Mouse (Mus musculus) CH12F3 (cell line): Measurements from ENCODE around the gene Coro1a.

Experiments used
- in situ Hi-C: fragments of 300-500 bp; cut with MboI; formaldehyde crosslinking; loops from 2 replicates; pipeline ENCODE4 v1.14.3; 2020; ENCODE audit warnings: low sequenced_read_pairs

Gene Coro1a

DNA sequence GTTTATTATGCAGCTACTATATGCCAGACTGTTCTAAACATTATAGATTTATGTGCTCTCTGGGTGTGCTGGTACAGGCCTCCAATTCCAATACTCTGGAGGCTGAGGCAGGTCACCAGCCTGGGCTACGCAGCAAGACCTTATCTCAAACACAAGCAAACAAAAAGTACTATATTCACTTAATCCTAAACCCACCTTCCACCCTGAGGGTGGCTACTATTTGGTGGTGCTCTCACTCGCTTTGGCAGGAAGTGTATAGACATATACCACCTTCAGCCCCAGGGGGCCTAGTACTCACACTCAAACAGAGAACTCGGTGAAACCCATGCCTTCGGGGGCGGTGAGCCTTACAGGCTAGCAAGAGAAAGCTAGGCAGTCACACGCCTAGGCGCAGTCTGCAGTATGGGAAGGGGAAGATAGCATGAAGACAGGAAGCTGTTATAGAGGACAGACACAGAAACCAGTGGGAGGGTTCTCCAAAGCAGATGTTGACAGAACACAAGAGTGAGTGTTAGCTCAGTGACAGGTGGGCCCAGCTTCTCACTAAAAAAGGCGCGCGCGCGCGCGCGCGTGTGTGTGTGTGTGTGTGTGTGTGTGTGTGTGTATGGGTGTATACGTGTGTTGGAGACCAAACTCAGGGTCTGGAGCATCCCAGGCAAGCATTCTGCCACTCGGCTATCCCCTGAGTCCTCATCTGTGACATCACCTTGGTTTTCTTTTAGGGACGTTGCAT lies at the start of gene Coro1a:
Gene Coro1a, minus strand, starts transcription at position 346 of the 733 bp plus-strand sequence.
- in situ Hi-C loops = no loop called here

DNA sequence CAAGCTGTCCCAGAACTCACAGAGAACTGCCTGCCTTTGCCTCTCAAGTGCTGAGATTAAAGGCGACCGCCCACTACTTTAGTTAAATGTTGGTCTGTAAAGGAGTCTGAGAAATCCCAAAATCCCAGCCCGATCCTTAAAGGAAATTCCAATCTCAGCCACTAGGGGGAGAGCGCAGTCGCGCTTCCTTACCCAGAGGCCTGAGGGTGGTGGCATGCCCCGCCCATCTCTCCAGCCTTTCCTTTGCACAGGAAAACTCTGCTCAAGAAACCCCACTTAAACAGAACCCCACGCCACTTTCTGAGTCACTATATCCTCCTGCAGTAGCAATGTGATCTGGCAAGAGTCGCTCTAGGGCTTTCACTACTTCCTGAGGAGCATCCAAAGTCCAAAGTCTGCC lies 47.3 kb upstream of the Coro1a start:
- in situ Hi-C loops = no loop called here

DNA sequence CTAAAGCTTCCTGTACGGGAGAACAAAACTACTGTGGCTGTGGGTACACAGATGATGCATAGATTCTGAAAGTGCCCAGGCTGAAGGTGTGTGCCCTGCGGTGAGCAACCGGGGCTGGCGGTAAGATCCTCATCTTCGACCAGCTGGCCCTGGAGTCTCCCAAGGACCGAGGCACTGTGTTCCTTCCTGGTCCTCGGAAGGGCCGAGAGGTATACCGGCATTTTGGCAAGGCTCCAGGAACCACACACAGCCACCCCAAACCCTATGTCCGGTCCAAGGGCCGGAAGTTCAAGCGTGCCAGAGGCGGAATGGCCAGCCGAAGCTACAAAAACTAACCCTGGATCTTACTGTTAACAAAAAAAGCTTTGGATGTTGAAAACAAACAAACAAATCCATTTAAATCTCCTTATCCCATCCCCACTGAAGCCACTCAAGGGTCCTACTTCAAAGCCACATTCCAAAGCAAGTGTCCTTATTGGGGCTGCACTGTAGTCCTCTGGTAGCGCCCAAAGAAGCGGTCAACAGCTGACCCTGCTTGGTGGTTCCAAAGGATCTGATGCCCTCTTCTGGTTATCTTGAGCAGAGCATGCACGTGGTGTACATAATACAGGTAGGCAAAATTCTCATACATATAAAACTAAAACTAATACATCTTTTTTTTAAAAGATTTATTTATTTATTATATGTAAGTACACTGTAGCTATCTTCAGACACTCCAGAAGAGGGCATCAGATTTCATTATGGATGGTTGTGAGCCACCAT lies 42.2 kb upstream of the Coro1a start:
- in situ Hi-C loops = loop anchor here (25.0 kb wide), 1 partner anchor 913 kb away; no protein-coding TSS in a partner anchor

DNA sequence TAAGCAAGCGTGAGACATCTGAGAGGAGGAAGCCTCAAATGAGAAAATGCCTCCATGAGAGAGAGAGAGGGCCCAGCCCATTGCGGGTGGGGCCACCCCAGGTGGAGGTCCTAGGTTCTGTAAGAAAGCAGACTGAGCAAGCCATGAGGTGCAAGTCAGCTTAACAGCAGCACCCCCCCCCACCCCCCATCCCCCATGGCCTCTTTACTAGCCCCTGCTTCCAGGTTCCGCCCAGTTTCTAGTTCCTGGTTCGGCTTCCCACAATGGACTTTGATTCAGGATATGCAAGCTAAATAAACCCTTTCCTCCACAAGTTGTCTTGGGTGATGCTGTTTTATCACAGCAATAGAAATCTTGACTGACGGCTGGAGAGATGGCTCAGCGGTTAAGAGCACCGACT lies 41.2 kb upstream of the Coro1a start:
- in situ Hi-C loops = loop anchor here (25.0 kb wide), 1 partner anchor 913 kb away; no protein-coding TSS in a partner anchor

DNA sequence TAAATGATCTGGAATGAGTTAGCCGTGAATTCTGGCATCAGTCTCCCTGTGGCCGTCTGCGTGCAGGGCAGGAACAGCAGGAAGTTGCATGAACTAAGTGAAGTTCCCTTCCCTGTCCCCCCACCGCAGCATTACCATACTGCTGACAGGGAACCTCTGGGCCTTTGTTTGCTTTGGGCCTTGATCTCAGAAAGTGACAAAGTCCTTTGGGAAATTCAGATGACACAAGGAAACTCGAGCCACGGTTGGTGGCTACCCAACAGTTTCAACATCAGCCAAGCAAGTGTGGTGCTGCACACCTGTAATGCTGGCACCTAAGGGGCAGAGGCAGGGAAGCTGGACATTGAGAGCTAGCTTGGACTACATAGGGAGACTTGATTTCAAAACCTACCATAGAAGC lies 39.2 kb upstream of the Coro1a start:
- in situ Hi-C loops = loop anchor here (25.0 kb wide), 1 partner anchor 916 kb away; no protein-coding TSS in a partner anchor

DNA sequence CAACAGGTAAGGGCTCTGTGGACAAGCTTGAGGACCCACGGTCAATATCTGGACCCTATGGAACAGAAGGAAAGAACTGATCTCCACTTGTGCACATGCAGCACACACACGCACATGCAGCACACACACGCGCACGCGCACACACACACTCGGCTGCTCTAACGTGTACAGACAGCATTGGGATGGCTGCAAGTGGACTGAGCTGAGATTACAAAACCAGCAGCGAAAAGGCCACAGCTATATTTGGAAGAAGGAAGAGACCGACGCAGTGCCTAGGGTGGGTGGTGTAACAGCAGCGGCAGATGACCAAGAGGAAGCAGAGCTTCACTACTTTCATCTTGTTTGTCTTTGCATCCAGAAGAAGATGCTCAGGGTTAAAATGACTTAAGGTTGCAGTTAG lies 38.5 kb upstream of the Coro1a start:
- in situ Hi-C loops = loop anchor here (25.0 kb wide), 1 partner anchor 916 kb away; no protein-coding TSS in a partner anchor

DNA sequence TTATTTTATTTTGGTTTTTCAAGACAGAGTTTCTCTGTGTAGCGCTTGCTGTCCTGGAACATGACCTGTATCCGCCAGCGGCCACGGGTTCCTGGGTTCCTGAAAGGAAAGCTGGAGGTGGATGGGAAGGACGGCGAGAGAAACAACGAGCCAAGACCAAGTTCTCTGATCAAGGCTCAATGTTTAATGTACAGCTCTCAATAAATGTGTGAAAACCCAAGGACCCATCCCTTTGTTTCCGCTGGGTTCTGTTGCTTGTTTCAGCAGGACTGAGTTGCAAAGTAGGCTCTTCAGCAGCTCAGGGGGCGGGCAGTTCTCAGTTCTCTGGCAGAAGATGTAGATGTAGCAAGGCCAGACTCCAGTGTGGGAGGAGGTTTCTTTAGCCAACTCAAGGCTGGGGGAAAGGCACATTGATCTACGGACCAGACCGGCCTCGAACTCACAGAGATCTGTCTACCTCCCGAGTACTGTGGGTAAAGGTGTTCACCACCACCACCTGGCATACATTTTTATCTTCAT lies 34.4 kb upstream of the Coro1a start:
- in situ Hi-C loops = loop anchor here (25.0 kb wide), 1 partner anchor 920 kb away; no protein-coding TSS in a partner anchor

DNA sequence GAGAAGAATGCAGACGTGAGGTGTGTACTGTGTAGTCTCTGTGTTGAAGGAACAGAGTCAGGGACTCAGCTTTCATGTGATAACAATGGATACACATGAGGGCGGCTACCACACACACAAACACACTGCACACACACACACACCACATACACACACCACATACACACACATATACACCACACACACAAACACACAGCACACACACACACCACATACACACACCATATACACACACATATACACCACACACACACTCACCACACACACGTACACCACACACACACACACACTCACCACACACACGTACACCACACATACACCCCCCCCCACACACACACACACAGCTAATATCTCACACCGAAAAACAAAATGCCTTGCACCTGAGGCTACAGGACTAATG lies 33.9 kb upstream of the Coro1a start:
- in situ Hi-C loops = loop anchor here (25.0 kb wide), 1 partner anchor 921 kb away; no protein-coding TSS in a partner anchor

DNA sequence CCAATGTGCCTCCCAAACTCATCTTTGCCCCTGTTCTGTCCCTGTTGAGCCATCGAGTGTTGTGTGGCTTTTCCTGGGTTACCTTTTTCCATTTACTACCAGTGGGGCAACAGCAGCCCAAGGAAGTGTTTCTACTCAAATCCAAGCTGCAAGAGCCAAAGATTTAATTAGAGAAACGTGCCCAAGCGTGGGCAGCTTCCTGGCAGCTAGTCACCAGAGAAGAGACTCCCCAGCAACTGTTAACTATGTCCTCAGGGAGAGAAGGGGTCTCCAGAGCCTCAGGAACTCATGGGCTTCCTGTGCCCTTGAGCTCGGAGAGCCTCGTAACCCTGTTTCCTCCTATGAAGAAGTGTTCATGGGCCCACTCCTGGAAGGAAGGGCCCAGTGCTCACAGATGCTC lies 33.4 kb upstream of the Coro1a start:
- in situ Hi-C loops = loop anchor here (25.0 kb wide), 1 partner anchor 921 kb away; no protein-coding TSS in a partner anchor

DNA sequence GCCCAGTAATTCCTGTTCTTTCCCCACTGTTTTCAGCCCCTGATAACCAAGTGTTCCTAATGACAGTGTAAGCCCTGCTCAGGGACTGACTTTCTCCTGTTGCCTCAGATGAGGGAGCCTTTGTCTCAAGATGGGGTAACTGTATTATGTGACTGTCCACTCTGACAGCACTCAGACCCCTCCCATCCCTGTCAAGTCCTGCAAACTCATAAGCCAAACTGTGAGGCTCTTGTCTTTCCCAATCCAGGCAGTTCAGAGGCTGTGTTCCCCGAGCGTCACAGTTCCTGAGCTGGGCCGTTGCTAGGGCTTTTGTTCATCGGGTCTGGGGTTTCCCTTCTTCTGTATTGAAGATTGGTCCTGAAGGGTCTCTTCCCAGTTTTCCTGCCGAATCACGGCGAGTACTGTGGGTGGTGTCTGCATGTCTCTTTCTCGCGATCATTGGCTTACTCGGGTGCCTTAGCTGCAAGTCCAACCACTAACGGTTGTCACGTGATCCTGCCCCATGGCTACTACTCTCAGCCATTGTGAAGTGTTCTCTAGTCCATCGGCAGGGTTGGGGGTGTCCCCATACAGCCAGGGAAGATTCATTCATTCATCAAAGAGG lies 32.6 kb upstream of the Coro1a start:
- in situ Hi-C loops = loop anchor here (25.0 kb wide), 1 partner anchor 922 kb away; no protein-coding TSS in a partner anchor

DNA sequence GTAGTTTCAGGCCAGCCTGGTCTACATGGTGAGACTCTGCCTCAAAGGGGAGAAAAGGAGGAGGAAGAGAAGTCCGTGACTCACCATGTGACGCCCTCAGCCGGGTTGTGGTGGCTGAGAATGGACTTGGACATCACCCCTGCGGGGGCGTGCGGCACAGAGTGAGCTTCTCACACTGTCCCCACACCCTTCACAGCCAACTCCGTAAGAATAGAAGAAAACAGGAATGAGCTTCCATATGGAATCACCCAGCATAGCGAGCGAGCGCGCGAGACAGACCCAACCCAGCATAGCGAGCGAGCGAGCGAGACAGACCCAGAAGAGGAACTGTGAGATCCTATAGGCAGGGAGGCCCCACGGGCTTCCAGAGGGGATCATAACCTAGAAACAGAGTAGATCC lies 32.0 kb upstream of the Coro1a start:
- in situ Hi-C loops = loop anchor here (25.0 kb wide), 1 partner anchor 923 kb away; no protein-coding TSS in a partner anchor

DNA sequence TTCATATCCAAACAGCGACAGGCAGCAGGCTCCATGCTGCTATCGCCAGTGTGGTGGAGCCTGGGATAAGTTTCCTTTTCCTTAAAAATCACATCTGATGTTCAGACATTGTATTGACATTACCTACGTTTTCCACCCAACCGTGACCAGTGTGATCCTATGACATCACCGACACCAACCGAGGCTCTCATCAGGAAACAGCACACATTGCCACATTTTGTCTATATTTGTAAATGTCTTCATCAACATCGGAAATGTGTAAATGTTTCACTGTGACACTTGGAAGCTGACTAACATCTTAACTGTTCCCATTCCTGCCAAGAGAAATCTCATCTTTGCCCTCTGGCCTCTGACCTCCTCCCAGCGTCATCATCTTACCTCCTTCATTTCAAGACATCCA lies 28.5 kb upstream of the Coro1a start:
- in situ Hi-C loops = loop anchor here (25.0 kb wide), 1 partner anchor 926 kb away; no protein-coding TSS in a partner anchor

DNA sequence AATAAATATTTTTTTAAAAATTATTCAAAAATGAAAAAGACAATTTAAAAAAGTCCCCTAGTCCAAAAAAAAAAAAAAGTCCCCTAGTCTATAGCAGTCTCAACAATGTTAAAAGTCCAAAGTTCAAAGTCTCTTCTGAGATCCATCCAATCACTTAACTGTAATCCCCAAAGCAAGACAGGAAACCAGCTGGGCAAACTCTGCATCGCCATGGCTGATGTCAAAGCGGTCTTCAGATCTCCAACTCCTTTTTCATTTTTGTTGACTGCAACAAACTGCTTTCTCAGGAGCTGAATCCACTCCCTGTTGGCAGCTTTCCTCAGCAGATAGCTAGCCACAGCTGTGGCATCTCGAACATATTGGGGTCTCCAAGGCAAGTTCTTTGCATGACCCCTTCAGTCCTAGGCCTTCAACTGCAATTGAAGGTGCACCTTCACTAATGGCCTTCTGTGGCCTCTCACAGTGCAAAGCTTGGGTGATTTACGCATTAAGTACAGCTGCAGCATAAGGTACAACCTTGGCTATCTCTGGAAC lies 22.7 kb upstream of the Coro1a start:
- in situ Hi-C loops = loop anchor here (25.0 kb wide), 1 partner anchor 932 kb away; no protein-coding TSS in a partner anchor

DNA sequence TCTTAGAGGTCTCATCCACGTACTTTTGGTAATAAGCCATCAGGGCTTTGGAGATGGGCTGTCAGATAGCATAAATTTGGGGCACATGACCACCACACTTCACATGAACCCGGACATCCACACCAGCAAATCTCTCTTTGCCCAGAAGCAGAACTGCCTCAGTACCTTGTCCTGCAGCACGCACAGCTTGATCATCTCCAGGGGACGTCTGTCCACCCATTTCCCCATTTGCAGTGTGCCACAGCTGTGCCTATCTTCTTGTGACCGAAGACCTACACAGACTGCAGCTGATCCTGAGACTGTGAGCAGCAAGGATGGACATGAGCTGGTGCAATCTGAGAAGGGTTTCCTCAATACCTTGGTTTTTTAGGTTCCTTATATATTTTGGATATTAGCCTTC lies 18.1 kb upstream of the Coro1a start:
- in situ Hi-C loops = loop anchor here (25.0 kb wide), 1 partner anchor 937 kb away; no protein-coding TSS in a partner anchor

DNA sequence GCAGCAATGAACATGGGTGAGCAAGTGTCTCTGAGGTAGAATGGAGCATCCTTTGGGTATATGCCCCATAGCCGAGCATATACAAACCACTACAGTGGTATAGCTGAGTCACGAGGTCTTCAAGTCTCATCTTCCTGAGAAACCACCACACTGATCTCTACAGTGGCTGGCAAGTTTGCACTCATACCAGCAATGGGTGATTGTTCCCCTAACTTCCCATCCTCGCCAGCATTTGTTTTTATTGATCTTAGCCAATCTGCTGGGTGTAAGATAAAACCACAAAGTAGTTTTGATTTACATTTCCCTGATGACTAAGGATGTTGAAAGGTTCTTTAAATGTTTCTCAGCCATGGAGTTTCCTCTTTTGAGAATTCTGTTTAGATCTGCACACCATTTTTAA lies 17.5 kb upstream of the Coro1a start:
- in situ Hi-C loops = loop anchor here (25.0 kb wide), 1 partner anchor 937 kb away; no protein-coding TSS in a partner anchor

DNA sequence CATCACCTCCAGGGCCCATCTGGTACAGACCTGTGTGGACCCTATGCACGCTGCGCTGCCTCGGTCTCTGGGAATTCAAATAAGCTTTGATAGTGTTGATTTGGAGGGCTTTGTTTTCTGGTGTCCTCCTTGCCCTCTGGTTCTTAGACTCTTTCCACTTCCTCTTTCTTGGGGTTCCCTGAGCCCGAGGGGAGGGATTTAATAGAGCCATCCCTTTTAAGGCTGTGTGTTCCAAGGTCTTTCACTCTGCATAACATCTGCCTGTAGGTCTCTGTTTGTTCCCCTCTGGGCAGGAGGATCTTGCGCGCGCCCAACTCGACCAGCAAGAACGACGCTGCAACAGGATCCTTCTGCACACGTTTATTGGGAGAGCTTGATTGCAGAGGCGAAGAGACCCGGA lies 14.0 kb upstream of the Coro1a start:
- in situ Hi-C loops = no loop called here

DNA sequence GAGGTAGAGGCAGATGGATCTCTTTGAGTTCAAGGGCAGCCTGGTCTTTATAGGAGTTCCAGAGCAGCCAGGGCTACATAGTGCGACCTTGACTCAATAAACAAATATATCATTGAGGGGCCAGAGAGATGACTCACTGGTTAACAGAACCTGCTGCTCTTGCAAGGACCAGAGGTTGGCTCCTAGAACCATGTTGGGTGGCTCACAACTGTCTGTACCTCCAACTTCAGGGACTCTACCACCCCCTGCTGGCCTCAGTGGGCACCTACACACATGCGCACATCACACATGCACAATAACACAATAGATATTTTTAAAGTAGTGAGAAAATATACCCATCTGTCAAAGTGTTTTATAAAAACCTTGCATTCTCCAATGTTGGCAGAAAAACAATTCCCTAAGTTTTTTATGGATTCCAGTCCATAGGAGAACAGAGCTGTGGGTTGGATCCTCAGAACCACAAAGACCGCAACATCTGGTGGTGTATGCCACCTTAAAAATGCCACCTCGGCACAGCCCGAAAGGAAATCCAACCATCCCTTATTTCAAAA lies 11.3 kb upstream of the Coro1a start:
- in situ Hi-C loops = loop anchor here (5.0 kb wide), 1 partner anchor 1053 kb away; no protein-coding TSS in a partner anchor

DNA sequence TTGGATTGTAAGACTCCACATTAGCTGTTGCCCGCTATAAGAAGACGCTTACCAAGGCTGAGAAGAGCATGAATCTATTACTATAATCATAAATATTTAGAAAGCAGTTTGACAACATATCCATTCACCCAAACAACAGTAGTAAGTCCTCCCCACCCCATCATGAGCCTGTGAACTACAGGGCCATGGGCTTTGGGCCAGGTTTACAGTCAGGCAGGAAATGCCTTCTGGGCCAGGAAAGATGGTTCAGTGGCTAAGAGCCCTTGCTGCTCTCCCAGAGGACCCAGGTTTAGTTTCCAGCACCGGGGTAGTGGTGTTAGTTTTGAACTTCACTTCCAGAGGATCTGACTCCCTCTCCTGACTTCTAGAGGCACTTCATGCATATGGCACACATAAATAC lies 10.0 kb upstream of the Coro1a start:
- in situ Hi-C loops = loop anchor here (5.0 kb wide), 1 partner anchor 1055 kb away; no protein-coding TSS in a partner anchor

DNA sequence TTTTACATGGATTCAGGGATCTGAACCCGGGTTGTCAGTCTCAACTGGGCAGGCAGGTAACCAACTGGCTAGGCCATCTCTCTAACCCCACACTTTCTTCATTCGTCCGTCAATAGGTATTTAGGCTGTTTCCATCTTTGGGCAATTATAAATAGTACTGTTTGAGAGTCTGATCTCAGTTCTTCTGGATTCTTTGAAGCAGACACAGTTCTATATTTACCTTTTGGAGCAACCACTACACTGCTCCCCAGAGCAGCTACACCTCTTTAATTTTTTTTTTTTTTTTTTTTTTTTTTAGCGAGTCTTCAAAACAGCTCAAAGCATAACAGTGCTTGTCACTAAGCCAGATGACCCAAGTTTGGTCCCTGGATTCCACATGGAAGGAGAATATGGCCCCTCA lies 8.1 kb upstream of the Coro1a start:
- in situ Hi-C loops = loop anchor here (5.0 kb wide), 1 partner anchor 1057 kb away; no protein-coding TSS in a partner anchor

DNA sequence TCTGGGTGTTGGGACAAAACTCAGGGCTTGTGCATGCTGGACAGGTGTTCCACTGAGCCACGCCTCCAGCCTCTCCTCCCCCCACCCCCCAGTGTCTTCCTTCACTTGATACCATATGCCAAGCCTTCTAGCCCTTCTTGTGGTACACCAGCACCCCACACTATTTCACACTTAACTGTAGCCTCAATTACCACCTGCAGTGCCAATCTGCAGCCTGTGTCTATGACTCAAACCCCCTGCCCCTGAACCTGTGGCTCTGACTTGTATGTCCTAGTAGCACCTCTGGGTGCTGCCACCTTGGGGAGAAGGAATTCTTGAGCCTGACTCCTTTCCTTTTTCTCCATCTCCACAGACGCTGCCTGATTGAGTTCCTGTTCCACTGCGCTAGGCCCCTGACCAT lies 4.3 kb upstream of the Coro1a start:
- in situ Hi-C loops = no loop called here
